Mouse (Mus musculus): ENCODE data around the gene Npnt. TPM values are rescaled to one million over a fixed set of nuclear protein-coding genes. Genes with fewer than 3 reads are reported as not detected.

The Npnt gene
- polyA plus RNA-seq, 1 experiment from 2014 or later = 28.0 TPM

DNA sequence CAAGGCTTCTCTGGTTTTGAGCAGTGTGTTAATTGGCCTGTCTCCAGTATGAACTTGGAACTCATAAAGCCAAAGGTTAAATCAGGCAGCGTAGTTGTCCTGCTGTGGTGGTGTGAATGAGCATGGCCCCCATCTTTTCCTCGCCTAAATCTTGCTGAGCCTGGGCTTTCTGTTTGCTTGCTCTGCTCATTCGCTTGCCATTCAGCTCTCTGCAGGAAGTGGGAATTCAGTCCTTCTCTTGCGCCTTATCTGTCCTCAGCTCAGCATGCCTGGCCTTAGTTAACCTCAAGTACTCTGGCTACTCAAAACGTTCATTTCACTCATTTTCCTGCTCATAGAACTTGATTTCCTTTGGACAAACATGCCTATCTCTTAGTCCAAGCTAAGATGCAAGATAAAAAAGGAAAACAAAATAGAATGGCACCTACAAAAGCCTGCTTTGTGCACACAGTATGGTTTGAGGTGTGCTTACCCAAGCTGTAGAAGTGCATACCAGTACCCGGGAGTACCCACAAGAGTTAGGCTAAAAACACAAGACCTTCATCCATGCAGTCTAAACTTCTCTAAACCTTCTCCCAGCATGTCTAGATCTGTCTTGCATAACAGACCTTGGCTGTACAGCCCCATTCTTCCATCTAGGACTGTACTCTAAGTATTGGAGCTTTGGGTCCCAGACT, 114.8 kb downstream of the Npnt start:
- DNase-seq = no peak
- Histone ChIP-seq H3K27ac (replicated peaks; ENCODE audit: low read depth, low read length) (no peak overlapping the region), H3K9me3 (ENCODE audit: control insufficient read depth, low read length) (no peaks in the 10 kb centered on the region), H3K4me1 (ENCODE audit: control insufficient read depth, insufficient read depth, low read length) (no peaks in the 10 kb centered on the region), H3K4me3 (replicated peaks; ENCODE audit: low read depth, low read length) (no peak overlapping the region), H3K4me2 (ENCODE audit: low read length) (no peak overlapping the region), H3K36me3 (ENCODE audit: control insufficient read depth, insufficient read depth, low read length) (peaks cover 31% of the 10 kb centered on the region), H3K27me3 (ENCODE audit: control insufficient read depth, insufficient read depth, low read length) (no peaks in the 10 kb centered on the region), H3K9ac (replicated peaks; ENCODE audit: low read length) (no peak overlapping the region)
- WGBS = 87% methylated on average over 6 of the region's 6 CpGs
- no peak for ATAC-seq (ENCODE audit: low FRiP score, low TSS enrichment)

Other genes starting within 250 kb of the Npnt start
- gene Ints12, start 141.5 kb upstream of the Npnt start, polyA plus RNA-seq (2014; fragmentation: Nextera tagmentation; extraction: Ambion mirVana) = 17.9 and 21.4 TPM in 2 replicates
- gene Gstcd, start 141.7 kb upstream of the Npnt start, polyA plus RNA-seq (2014; fragmentation: Nextera tagmentation; extraction: Ambion mirVana) = 4.9 and 6.0 TPM in 2 replicates